Mouse (Mus musculus) stomach, postnatal 0 days (tissue): ENCODE data around the gene Ppp2r1b.

Experiments used
- CTCF ChIP-seq: IDR thresholded peaks from 2 replicates; pipeline ENCODE4 v1.5.1; 2016; ENCODE audit warnings: antibody characterized with exemption, low read depth, mild to moderate bottlenecking, moderate library complexity
- EP300 ChIP-seq: optimal IDR thresholded peaks from 2 replicates; pipeline ENCODE3; 2016; ENCODE audit warnings: antibody characterized with exemption

- TF ChIP-seq CTCF (no peak), EP300 (no peak)
Measured at GRCm38 (mm10) chr9:50929986-50930385, 84.9 kb downstream of the Ppp2r1b start.
